Mouse (Mus musculus) forebrain, embryonic 13.5 days (tissue): Measurements from ENCODE around the gene Ltb4r2. TPM values are rescaled to one million over a fixed set of nuclear protein-coding genes. Genes with fewer than 3 reads are reported as not detected.
"Not testable (repeated sequence)": the region's sequence is repeated elsewhere in the genome, so short reads cannot be mapped to it uniquely, and the experiment has no call there.

ENCODE experiments used
- ATAC-seq: fragments of 200-750 bp; cut with Nextera tagmentation; 2 replicates; pipeline ENCODE4 v1.8.0; 2017
- H3K27ac ChIP-seq: fragments of 300-500 bp; sonication (generic); 2 replicates; pipeline ENCODE4 v1.5.1; 2015; ENCODE audit warnings: inconsistent platforms, mild to moderate bottlenecking, moderate library complexity
- H3K27me3 ChIP-seq: fragments of 300-500 bp; sonication (generic); 2 replicates; pipeline ENCODE4 v1.6.1; 2015; ENCODE audit warnings: mild to moderate bottlenecking, inconsistent platforms
- H3K36me3 ChIP-seq: fragments of 300-500 bp; sonication (generic); 2 replicates; pipeline ENCODE4 v1.6.1; 2015; ENCODE audit warnings: mild to moderate bottlenecking, inconsistent platforms; ENCODE audit not compliant: poor library complexity, severe bottlenecking
- H3K4me1 ChIP-seq: fragments of 300-500 bp; sonication (generic); 2 replicates; pipeline ENCODE4 v1.6.1; 2015; ENCODE audit warnings: inconsistent platforms
- H3K4me2 ChIP-seq: fragments of 300-500 bp; sonication (generic); 2 replicates; pipeline ENCODE4 v1.6.1; 2015; ENCODE audit warnings: inconsistent platforms, mild to moderate bottlenecking, moderate library complexity
- H3K4me3 ChIP-seq: fragments of 300-500 bp; sonication (generic); 2 replicates; pipeline ENCODE4 v1.5.1; 2015; ENCODE audit warnings: mild to moderate bottlenecking, inconsistent platforms
- H3K9ac ChIP-seq: fragments of 300-500 bp; sonication (generic); 2 replicates; pipeline ENCODE4 v1.6.1; 2015; ENCODE audit warnings: mild to moderate bottlenecking, inconsistent platforms
- H3K9me3 ChIP-seq: fragments of 300-500 bp; sonication (generic); replicated peaks from 2 replicates; pipeline ENCODE4 v1.6.1; 2016; ENCODE audit warnings: inconsistent platforms
- WGBS: fragments of 180-500 bp; shearing (Covaris S2); methylation state at CpG from one replicate; pipeline ENCODE4 v1.1.7; 2015; 5-methylcytosine and 5-hydroxymethylcytosine counted together
- polyA plus RNA-seq: library from polyadenylated mRNA; unstranded; fragments of >200 nt; fragmentation: Nextera tagmentation; extraction: Ambion mirVana; gene quantifications from 2 replicates; pipeline ENCODE4 v1.2.1, GENCODE M21; 2015

Ltb4r2 gene
- polyA plus RNA-seq, 1 experiment from 2014 or later: 0.18 TPM

DNA sequence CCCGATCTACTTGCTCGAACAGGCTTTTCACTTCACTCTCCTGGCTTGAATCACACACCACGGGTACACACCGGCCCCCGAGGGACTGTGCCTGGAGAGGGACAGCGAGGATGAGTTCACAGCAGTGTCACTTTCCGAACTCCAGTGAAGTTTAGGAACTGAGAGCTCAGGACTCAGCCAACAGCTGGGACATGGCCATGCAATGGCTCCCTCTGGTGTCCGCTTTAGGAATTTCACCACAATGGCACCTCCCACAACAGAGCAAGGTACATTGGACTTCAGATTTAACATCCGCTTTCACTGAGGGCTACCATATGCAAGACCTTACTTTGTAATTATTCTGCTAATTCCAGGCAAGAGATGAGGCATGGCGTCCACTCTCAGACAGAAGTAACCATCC lies 17.5 kb upstream of the Ltb4r2 start:
- H3K9ac ChIP-seq: 0 out of 2 replicates have a peak overlapping the region, but pooled peaks have one; percentile 26
- H3K4me2 ChIP-seq: peak overlapping the region; percentile 25; the same call in 1 of the 2 replicates
- peak; percentile 72; the same call in 1 of the 2 replicates for ATAC-seq

GRCm38 (mm10) chr14:55745180-55745860 lies 15.9 kb upstream of the Ltb4r2 start, which contains the start of the genes Dhrs1 and Nop9:
Gene Dhrs1, minus strand, starts transcription at chr14:55745690.
Gene Nop9, plus strand, starts transcription at chr14:55745693.
- peak within 1 kb of the TSS; percentile 87 for H3K9ac ChIP-seq
- peak within 1 kb of the TSS; percentile 98 for H3K4me2 ChIP-seq
- H3K36me3 ChIP-seq: peaks cover 27% of the 10 kb centered on the region
- H3K4me3 ChIP-seq: peak within 1 kb of the TSS; percentile 83
- ATAC-seq: peak; percentile 88
- WGBS: 2% methylated on average over 40 of the region's 48 CpGs
- H3K27ac ChIP-seq: peak within 1 kb of the TSS; percentile 35; the same call in 1 of the 2 replicates
- no peaks in the 10 kb centered on the region for H3K27me3 ChIP-seq
- H3K4me1 ChIP-seq: peaks cover 38% of the 10 kb centered on the region
- H3K9me3 ChIP-seq: no peaks in the 10 kb centered on the region

More for the DNA sequence above, 17.5 kb upstream of the Ltb4r2 start:
- 24% methylated on average over 10 of the region's 10 CpGs for WGBS
- Histone ChIP-seq H3K9me3 (no peaks in the 10 kb centered on the region), H3K27me3 (no peaks in the 10 kb centered on the region), H3K4me1 (peaks cover 38% of the 10 kb centered on the region), H3K36me3 (peaks cover 29% of the 10 kb centered on the region), H3K27ac (no peak overlapping the region), H3K4me3 (no peak overlapping the region)

DNA sequence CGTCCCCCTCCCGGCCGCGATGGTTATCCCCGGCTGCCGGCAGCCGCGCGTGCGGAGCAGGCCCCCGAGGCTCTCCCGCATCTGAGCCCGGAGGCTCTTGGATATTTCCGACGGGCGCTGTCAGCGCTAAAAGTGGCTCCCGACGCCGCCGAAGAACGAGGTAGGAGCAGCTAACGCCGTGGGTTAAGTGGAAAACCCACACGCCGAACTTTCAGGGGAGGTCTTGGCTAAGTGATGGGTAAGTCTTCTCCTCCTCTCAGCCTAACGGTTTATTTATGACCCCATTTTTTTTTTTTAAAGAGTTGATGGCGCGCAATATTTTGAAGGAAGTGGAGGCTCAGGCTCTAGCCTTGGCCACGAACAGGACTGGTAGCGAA lies 15.4 kb upstream of the Ltb4r2 start:
- peak overlapping the region; percentile 83 for H3K4me3 ChIP-seq
- H3K27me3 ChIP-seq: no peaks in the 10 kb centered on the region
- no peaks in the 10 kb centered on the region for H3K9me3 ChIP-seq
- H3K9ac ChIP-seq: peak overlapping the region; percentile 87
- H3K4me1 ChIP-seq: peaks cover 38% of the 10 kb centered on the region
- WGBS: under 1% methylated on average over 31 of the region's 31 CpGs
- no peak; the same call in 1 of the 2 replicates for ATAC-seq
- H3K36me3 ChIP-seq: peaks cover 27% of the 10 kb centered on the region
- peak overlapping the region; percentile 98 for H3K4me2 ChIP-seq
- H3K27ac ChIP-seq: peak overlapping the region; percentile 35; the same call in 1 of the 2 replicates

GRCm38 (mm10) chr14:55747051-55747847 lies 14.0 kb upstream of the Ltb4r2 start:
- 89% methylated on average over 10 of the region's 10 CpGs for whole genome bisulfite sequencing
- H3K9ac ChIP-seq: no peak overlapping the region
- H3K27me3 ChIP-seq: no peaks in the 10 kb centered on the region
- peak overlapping the region; percentile 83 for H3K4me3 ChIP-seq
- H3K27ac ChIP-seq: no peak overlapping the region
- no peak for ATAC-seq
- no peaks in the 10 kb centered on the region for H3K9me3 ChIP-seq
- peak overlapping the region; percentile 98 for H3K4me2 ChIP-seq
- H3K36me3 ChIP-seq: peaks cover 31% of the 10 kb centered on the region
- peaks cover 38% of the 10 kb centered on the region for H3K4me1 ChIP-seq

DNA sequence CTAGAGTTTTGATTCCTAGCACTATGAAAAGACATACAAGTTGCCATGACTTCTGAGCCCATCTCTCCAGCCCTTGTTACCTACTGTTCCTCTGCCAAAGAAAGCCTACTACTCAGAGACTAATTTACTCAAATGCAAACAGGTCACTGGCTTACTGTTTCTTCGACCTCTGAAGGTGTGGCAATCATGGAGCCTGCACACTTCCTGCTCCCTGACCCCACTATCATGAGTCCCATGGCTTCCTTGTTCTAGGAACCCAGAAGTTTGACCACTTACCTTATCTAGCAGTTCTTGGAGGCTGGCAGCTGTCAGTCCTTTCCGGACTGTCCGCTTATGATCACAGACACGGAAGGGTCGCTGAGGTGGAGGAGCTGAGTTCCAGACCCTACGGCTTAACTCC lies 3.7 kb upstream of the Ltb4r2 start:
- H3K27me3 ChIP-seq: peaks cover 20% of the 10 kb centered on the region
- H3K9me3 ChIP-seq: no peaks in the 10 kb centered on the region
- peaks cover 9% of the 10 kb centered on the region for H3K4me1 ChIP-seq
- H3K4me2 ChIP-seq: no peak overlapping the region
- no peak for ATAC-seq
- no peak overlapping the region for H3K27ac ChIP-seq
- no peak overlapping the region for H3K9ac ChIP-seq
- 86% methylated on average over 6 of the region's 6 CpGs for WGBS
- no peak overlapping the region for H3K4me3 ChIP-seq
- H3K36me3 ChIP-seq: peaks cover 44% of the 10 kb centered on the region

GRCm38 (mm10) chr14:55758363-55758784 lies 2.9 kb upstream of the Ltb4r2 start, which contains the start of gene Cideb:
Gene Cideb, minus strand, starts transcription at chr14:55758458.
- Histone ChIP-seq H3K27ac (no peak within 1 kb of the TSS), H3K36me3 (peaks cover 36% of the 10 kb centered on the region), H3K27me3 (peaks cover 28% of the 10 kb centered on the region), H3K4me3 (no peak within 1 kb of the TSS), H3K4me2 (no peak within 1 kb of the TSS), H3K4me1 (peaks cover 9% of the 10 kb centered on the region), H3K9me3 (no peaks in the 10 kb centered on the region), H3K9ac (no peak within 1 kb of the TSS)
- 17% methylated on average over 8 of the region's 8 CpGs for WGBS
- no peak; the same call in 1 of the 2 replicates for ATAC-seq

DNA sequence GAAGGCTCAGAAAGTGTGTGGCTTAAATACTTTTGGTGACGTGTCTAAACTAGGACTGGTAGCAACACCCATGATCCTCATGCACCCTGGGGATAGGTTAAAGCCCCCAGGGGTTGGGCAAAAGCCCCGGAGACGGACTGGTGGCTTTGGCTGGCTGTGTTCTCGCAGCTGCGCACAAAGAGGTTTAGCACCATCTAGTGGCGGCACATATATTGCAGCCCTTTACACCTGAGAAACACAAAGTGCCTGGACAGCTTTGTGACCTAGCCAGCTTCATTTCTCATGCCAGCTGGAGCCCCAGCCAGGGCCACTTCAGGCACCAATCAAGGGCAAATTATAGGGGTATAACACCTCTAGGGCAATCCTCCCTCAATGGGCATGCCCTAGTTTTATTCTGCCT lies 1.1 kb upstream of the Ltb4r2 start:
- not testable (repeated sequence) for H3K4me3 ChIP-seq, H3K9me3 ChIP-seq, H3K9ac ChIP-seq, H3K4me1 ChIP-seq, ATAC-seq, H3K27ac ChIP-seq
- H3K36me3 ChIP-seq: peaks cover 18% of the 10 kb centered on the region
- 2% methylated on average over 6 of the region's 6 CpGs for WGBS
- H3K27me3 ChIP-seq: peaks cover 44% of the 10 kb centered on the region
- peak overlapping the region; percentile 40 for H3K4me2 ChIP-seq

- Histone ChIP-seq H3K27ac (peak overlapping the region; percentile 8; the same call in 1 of the 2 replicates), H3K4me1 (peaks cover 9% of the 10 kb centered on the region), H3K36me3 (no peaks in the 10 kb centered on the region), H3K4me3 (peak overlapping the region; percentile 53), H3K9me3 (no peaks in the 10 kb centered on the region), H3K27me3 (peaks cover 63% of the 10 kb centered on the region), H3K4me2 (peak overlapping the region; percentile 87), H3K9ac (peak overlapping the region; percentile 77)
- ATAC-seq: peak; percentile 77
- under 1% methylated on average over 75 of the region's 77 CpGs for WGBS
Observed at GRCm38 (mm10) chr14:55762001-55762821, 983 bp downstream of the Ltb4r2 start.

- H3K36me3 ChIP-seq: no peaks in the 10 kb centered on the region
- WGBS: 63% methylated on average over 7 of the region's 7 CpGs
- peaks cover 14% of the 10 kb centered on the region for H3K4me1 ChIP-seq
- no peak overlapping the region for H3K27ac ChIP-seq
- ATAC-seq: no peak
- H3K27me3 ChIP-seq: peaks cover 72% of the 10 kb centered on the region
- H3K9me3 ChIP-seq: no peaks in the 10 kb centered on the region
- no peak overlapping the region for H3K9ac ChIP-seq
- H3K4me2 ChIP-seq: no peak overlapping the region
- no peak overlapping the region for H3K4me3 ChIP-seq
Observed at GRCm38 (mm10) chr14:55763166-55763565, 1.9 kb downstream of the Ltb4r2 start.

DNA sequence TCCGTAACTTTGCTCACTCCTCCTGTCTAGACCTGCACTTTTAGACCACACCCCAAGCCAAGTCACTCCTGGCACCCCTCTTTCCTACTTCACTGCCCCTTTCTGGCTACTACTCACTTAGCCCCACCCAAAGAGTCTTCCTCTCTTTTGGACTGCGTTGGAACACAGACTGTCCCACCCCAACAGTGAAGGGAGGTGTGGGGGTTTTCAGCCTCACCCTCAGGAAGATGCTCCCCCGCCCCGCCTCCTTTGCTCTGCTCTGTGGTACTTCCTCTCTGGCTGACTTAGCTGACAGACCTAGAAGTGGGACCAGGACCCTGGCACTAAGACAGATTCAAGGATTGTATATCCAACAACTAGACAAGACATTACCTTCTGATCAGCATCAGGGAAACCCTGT lies 4.5 kb downstream of the Ltb4r2 start, which contains the start of gene Ltb4r1:
Gene Ltb4r1, plus strand, starts transcription at position 267 of the 400 bp plus-strand sequence.
- H3K9ac ChIP-seq: no peak within 1 kb of the TSS
- WGBS: 68% methylated on average over 4 of the region's 4 CpGs
- peaks cover 15% of the 10 kb centered on the region for H3K4me1 ChIP-seq
- H3K4me3 ChIP-seq: no peak within 1 kb of the TSS
- no peaks in the 10 kb centered on the region for H3K36me3 ChIP-seq
- no peak within 1 kb of the TSS for H3K4me2 ChIP-seq
- H3K9me3 ChIP-seq: no peaks in the 10 kb centered on the region
- H3K27ac ChIP-seq: no peak within 1 kb of the TSS
- peaks cover 90% of the 10 kb centered on the region for H3K27me3 ChIP-seq
- no peak for ATAC-seq
